ENCODE assay signal across 9 mouse cellular contexts in the genomic region with DNA sequence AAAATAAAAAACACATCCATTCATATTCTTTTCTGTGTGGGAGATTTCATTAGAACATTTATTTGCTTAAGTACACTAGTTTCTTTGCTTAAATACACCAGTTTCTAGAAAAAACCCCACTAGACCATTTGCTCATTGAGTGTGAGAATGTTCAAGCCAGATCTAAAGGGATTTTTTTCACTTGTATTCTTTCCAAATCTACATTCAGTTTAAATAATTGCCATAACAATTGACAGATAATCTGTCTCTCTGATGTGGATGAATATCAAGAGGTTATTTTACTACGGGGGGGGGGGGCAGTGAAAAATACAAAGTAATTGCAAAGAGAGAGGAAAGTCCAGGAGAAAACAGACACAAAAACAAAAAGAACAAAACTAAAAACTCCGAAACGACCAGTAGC. TPM values are rescaled to one million over a fixed set of nuclear protein-coding genes. Genes with fewer than 3 reads are reported as not detected.
DNase-seq lines count a peak whose midpoint lies in the region; ATAC-seq lines count a peak whose summit lies in the region.
"Had no signal": no experiment of that assay in that cellular context is flagged by ENCODE, and none has a peak within 500 bp of the region (broad histone marks: within the 10 kb centered on the region; RNA-seq: fewer than 3 reads in every experiment).

No protein-coding gene starts in this region.

- peak overlapping the region; percentile 67 for H3K4me2 ChIP-seq in heart, embryonic 14.5 days (ENCODE audit: low read length)
- peak overlapping the region; percentile 84 for H3K4me2 ChIP-seq in forebrain, embryonic 14.5 days (ENCODE audit: low read length)
- H3K4me2 ChIP-seq in liver, embryonic 16.5 days (ENCODE audit: low read depth, low read length): peak overlapping the region; percentile 98

- peak overlapping the region; percentile 88 for H3K9ac ChIP-seq in heart, embryonic 14.5 days (ENCODE audit: low read length)
- peak overlapping the region; percentile 100 for H3K9ac ChIP-seq in forebrain, embryonic 14.5 days (ENCODE audit: low read length)
- peak overlapping the region; percentile 93 for H3K9ac ChIP-seq in liver, embryonic 16.5 days (ENCODE audit: low read depth, low read length)

- no peak for ATAC-seq in heart, embryonic 14.5 days (ENCODE audit: insufficient number of reproducible peaks, insufficient read depth, low FRiP score, low read depth)
- no peak for ATAC-seq in forebrain, embryonic 14.5 days
- no peak for ATAC-seq in liver, embryonic 16.5 days (ENCODE audit: low read depth)

- H3K36me3 ChIP-seq in heart, embryonic 14.5 days (ENCODE audit: control insufficient read depth, insufficient read depth, low read length): 0 out of 2 replicates have a peak, but pooled peaks cover 2% of the 10 kb centered on the region
- H3K36me3 ChIP-seq in forebrain, embryonic 14.5 days (ENCODE audit: control insufficient read depth, insufficient read depth, low read length): no peaks in the 10 kb centered on the region
- H3K36me3 ChIP-seq in liver, embryonic 16.5 days (ENCODE audit: control insufficient read depth, insufficient read depth): no peaks in the 10 kb centered on the region

- H3K27me3 ChIP-seq in heart, embryonic 14.5 days (ENCODE audit: control insufficient read depth, insufficient read depth, low read length): no peaks in the 10 kb centered on the region
- no peaks in the 10 kb centered on the region for H3K27me3 ChIP-seq in forebrain, embryonic 14.5 days (replicated peaks; ENCODE audit: control insufficient read depth, insufficient read depth, low read length)
- H3K27me3 ChIP-seq in liver, embryonic 16.5 days (ENCODE audit: control insufficient read depth, insufficient read depth, low read depth, low read length): no peaks in the 10 kb centered on the region
- H3K27me3 ChIP-seq: Patski had no signal

- intact Hi-C loops in heart, postnatal 25 days (cut with DNase I): loop anchor here (2.0 to 5.0 kb wide), 4 partner anchors 38 to 225 kb away; partner anchors contain the start of genes Pds5a, Smim14 and Ube2k

- WGBS in heart, embryonic 14.5 days: 4% methylated on average over 3 of the region's 3 CpGs
- WGBS in forebrain, embryonic 14.5 days: 0% methylated on average over 3 of the region's 3 CpGs
- 4% methylated on average over 3 of the region's 3 CpGs for WGBS in liver, embryonic 16.5 days (ENCODE audit: insufficient replicate concordance)

- no peak for DNase-seq in heart, postnatal 25 days (ENCODE audit: low spot score)
- peak; percentile 51 for DNase-seq in ES-CJ7 (ENCODE audit: low read depth, low spot score)
- peak; percentile 24 for DNase-seq in forebrain, embryonic 14.5 days (ENCODE audit: low spot score)
- DNase-seq in adrenal gland, adult 18-20 months (ENCODE audit: low spot score in 2 of 2): no peak
- no peak for DNase-seq in spleen, adult 12 weeks (ENCODE audit: low spot score)
- DNase-seq in adrenal gland, postnatal 10 days: no peak

- H3K4me1 ChIP-seq in heart, embryonic 14.5 days (ENCODE audit: control insufficient read depth in 2 of 2, insufficient read depth in 2 of 2, low read length in 2 of 2): peaks cover 0 to 14% of the 10 kb centered on the region in 2 experiments; a peak in 3 of 4 replicates
- peaks cover 4% of the 10 kb centered on the region; the same call in 1 of the 2 replicates for H3K4me1 ChIP-seq in forebrain, embryonic 14.5 days (ENCODE audit: control insufficient read depth, insufficient read depth, low read length)
- H3K4me1 ChIP-seq in liver, embryonic 16.5 days (ENCODE audit: control insufficient read depth, low read depth, low read length): peaks cover 17% of the 10 kb centered on the region

- peak overlapping the region; percentile 57 to 76 for H3K4me3 ChIP-seq in heart, embryonic 14.5 days (ENCODE audit: control insufficient read depth in 1 of 2, insufficient read depth in 1 of 2, low read depth in 1 of 2, low read length in 2 of 2)
- H3K4me3 ChIP-seq in forebrain, embryonic 14.5 days (ENCODE audit: low read depth, low read length): peak overlapping the region; percentile 94
- H3K4me3 ChIP-seq in liver, embryonic 16.5 days (ENCODE audit: low read depth, low read length): peak overlapping the region; percentile 80

- H3K27ac ChIP-seq in heart, embryonic 14.5 days (replicated peaks in 1 of 2; ENCODE audit: control insufficient read depth in 1 of 2, insufficient read depth in 1 of 2, low read depth in 2 of 2, low read length in 2 of 2): peak overlapping the region; percentile 97 to 100
- H3K27ac ChIP-seq in forebrain, embryonic 14.5 days (ENCODE audit: low read depth, low read length): peak overlapping the region; percentile 100
- H3K27ac ChIP-seq in liver, embryonic 16.5 days (ENCODE audit: low read length): peak overlapping the region; percentile 97

- H3K9me3 ChIP-seq in heart, embryonic 14.5 days (ENCODE audit: control insufficient read depth, low read length): no peaks in the 10 kb centered on the region
- no peaks in the 10 kb centered on the region for H3K9me3 ChIP-seq in forebrain, embryonic 14.5 days (replicated peaks; ENCODE audit: control insufficient read depth, low read length)
- H3K9me3 ChIP-seq in liver, embryonic 16.5 days (replicated peaks; ENCODE audit: control insufficient read depth, low read length): no peaks in the 10 kb centered on the region

RNA-seq across cellular contexts. Expression of gene N4bp2, which starts 0.6 kb away (rescaled TPM):
- polyA plus RNA-seq in heart, embryonic 14.5 days (2014; fragmentation: Nextera tagmentation; extraction: Ambion mirVana): 25.6 and 28.1 TPM in 2 replicates
- 10 to 100 TPM; 15.7 to 15.9 TPM for total RNA-seq in heart, postnatal 25 days (2021)
- polyA plus RNA-seq in forebrain, embryonic 14.5 days (2014; fragmentation: Nextera tagmentation; extraction: Ambion mirVana): 22.4 and 29.9 TPM in 2 replicates
- 7.4 and 7.5 TPM in 2 replicates for polyA plus RNA-seq in liver, embryonic 16.5 days (2015; fragmentation: Nextera tagmentation; extraction: Ambion mirVana)
- 10 to 100 TPM in 1 of 2 experiments, 1 to 10 TPM in 1; 8.1 to 12.0 TPM for total RNA-seq in adrenal gland, adult 18-20 months (2021)
- total RNA-seq in adrenal gland, postnatal 10 days (2021): 10 to 100 TPM; 26.0 to 31.2 TPM

Comparison
In these comparisons a context has a peak if more than half of its experiments do, and no peak if none do; other contexts are left out.
1. DNase-seq: peak in ES-CJ7 (single experiment) and forebrain, embryonic 14.5 days (single experiment); none in heart, postnatal 25 days (single experiment), adrenal gland, adult 18-20 months (0 of 2), spleen, adult 12 weeks (single experiment) and adrenal gland, postnatal 10 days (single experiment).
2. Peak in every context shown above with its lines, with median percentiles within 50 percentile points of each other: H3K27ac ChIP-seq, H3K4me2 ChIP-seq, H3K4me3 ChIP-seq and H3K9ac ChIP-seq.